Mouse (Mus musculus) MEL (cell line): ENCODE data around the gene Zfp697. TPM values are rescaled to one million over a fixed set of nuclear protein-coding genes. Genes with fewer than 3 reads are reported as not detected.

Source experiments
- DNase-seq: peaks from one replicate; pipeline ENCODE4 v3.0.0; 2011; ENCODE audit warnings: low read depth, low spot score
- H3K27ac ChIP-seq: 2 replicates; pipeline ENCODE4 v1.5.1; 2012; ENCODE audit warnings: low read depth, mild to moderate bottlenecking, control low read depth, low read length, moderate library complexity; ENCODE audit not compliant: control insufficient read depth
- H3K27me3 ChIP-seq, 2 experiments: fragments of 150-350 bp in 1 of 2; sonication (generic) in 1 of 2; 2 replicates each; pipeline ENCODE4 v1.6.1; 2012; ENCODE audit warnings: low read length in 2 of 2, mild to moderate bottlenecking in 2 of 2, improper control_type of control experiment in 1 of 2, moderate library complexity in 1 of 2; ENCODE audit not compliant: insufficient read depth in 2 of 2, control insufficient read depth in 1 of 2
- H3K36me3 ChIP-seq, 2 experiments: 2 replicates each; pipeline ENCODE4 v1.6.1; 2012 to 2014; ENCODE audit warnings: low read length in 2 of 2, improper control_type of control experiment in 1 of 2, inconsistent platforms in 1 of 2, mild to moderate bottlenecking in 1 of 2; ENCODE audit not compliant: insufficient read depth in 2 of 2, control insufficient read depth in 1 of 2
- H3K4me1 ChIP-seq, 2 experiments: fragments of 150-350 bp in 1 of 2; sonication (generic) in 1 of 2; 2 replicates each; pipeline ENCODE4 v1.6.1; 2012; ENCODE audit warnings: low read length in 2 of 2, improper control_type of control experiment in 1 of 2, mild to moderate bottlenecking in 1 of 2; ENCODE audit not compliant: insufficient read depth in 2 of 2, control insufficient read depth in 1 of 2
- H3K4me3 ChIP-seq, 2 experiments: fragments of 150-350 bp in 1 of 2; sonication (generic) in 1 of 2; 2 replicates each; pipeline ENCODE4 v1.5.1; 2012; ENCODE audit warnings: low read depth in 2 of 2, low read length in 2 of 2, mild to moderate bottlenecking in 2 of 2, moderate library complexity in 2 of 2, control low read depth in 1 of 2, improper control_type of control experiment in 1 of 2; ENCODE audit not compliant: control insufficient read depth in 1 of 2, insufficient read depth in 1 of 2
- H3K79me2 ChIP-seq: 2 replicates; pipeline ENCODE4 v1.6.1; 2012; ENCODE audit warnings: mild to moderate bottlenecking, low read length, moderate library complexity; ENCODE audit not compliant: control insufficient read depth, poor library complexity, insufficient read depth
- H3K9ac ChIP-seq: 2 replicates; pipeline ENCODE4 v1.6.1; 2012; ENCODE audit warnings: low read depth, mild to moderate bottlenecking, control low read depth, low read length, moderate library complexity; ENCODE audit not compliant: control insufficient read depth, poor library complexity, severe bottlenecking
- H3K9me3 ChIP-seq: fragments of 150-350 bp; sonication (generic); replicated peaks from 2 replicates; pipeline ENCODE4 v1.6.1; 2012; ENCODE audit warnings: mild to moderate bottlenecking, low read length, improper control_type of control experiment, moderate library complexity; ENCODE audit not compliant: insufficient read depth
- CHD1 ChIP-seq: IDR thresholded peaks from 2 replicates; pipeline ENCODE4 v1.6.1; 2012; ENCODE audit warnings: low read depth, mild to moderate bottlenecking, inconsistent platforms, low read length, improper control_type of control experiment
- CTCF ChIP-seq, 3 experiments: IDR thresholded peaks in 2 of 3; conservative IDR thresholded peaks in 1 of 3; 2 replicates each; pipeline ENCODE4 v1.5.1; 2011 to 2012; ENCODE audit warnings: low read length in 3 of 3, low read depth in 2 of 3, mild to moderate bottlenecking in 2 of 3, improper control_type of control experiment in 1 of 3, inconsistent platforms in 1 of 3, mixed read lengths in 1 of 3, moderate library complexity in 1 of 3; ENCODE audit not compliant: control insufficient read depth in 1 of 3, insufficient read depth in 1 of 3, poor library complexity in 1 of 3, severe bottlenecking in 1 of 3
- E2F4 ChIP-seq: IDR thresholded peaks from 2 replicates; pipeline ENCODE4 v1.6.1; 2011; ENCODE audit warnings: low read depth, low read length, improper control_type of control experiment, borderline replicate concordance
- ELF1 ChIP-seq: IDR thresholded peaks from 2 replicates; pipeline ENCODE4 v1.6.1; 2014; ENCODE audit warnings: low read depth, mild to moderate bottlenecking, inconsistent platforms, low read length, improper control_type of control experiment, moderate library complexity
- EP300 ChIP-seq, 2 experiments: IDR thresholded peaks; 2 replicates each; pipeline ENCODE4 v1.6.1; 2011; ENCODE audit warnings: improper control_type of control experiment in 2 of 2, low read length in 2 of 2, low read depth in 1 of 2, mild to moderate bottlenecking in 1 of 2
- HCFC1 ChIP-seq: IDR thresholded peaks from 2 replicates; pipeline ENCODE4 v1.6.1; 2012; ENCODE audit warnings: low read depth, mild to moderate bottlenecking, inconsistent platforms, low read length, improper control_type of control experiment, moderate library complexity
- KAT2A ChIP-seq: conservative IDR thresholded peaks from 2 replicates; pipeline ENCODE4 v1.6.1; 2012; ENCODE audit warnings: low read depth, low read length, improper control_type of control experiment, inconsistent platforms
- MAFK ChIP-seq: IDR thresholded peaks from 2 replicates; pipeline ENCODE4 v1.6.1; 2011; ENCODE audit warnings: low read depth, mild to moderate bottlenecking, low read length, improper control_type of control experiment, borderline replicate concordance
- MAX ChIP-seq: IDR thresholded peaks from 2 replicates; pipeline ENCODE4 v1.6.1; 2011; ENCODE audit warnings: low read length, improper control_type of control experiment
- MEF2A ChIP-seq: IDR thresholded peaks from 2 replicates; pipeline ENCODE4 v1.6.1; 2014; ENCODE audit warnings: low read depth, mild to moderate bottlenecking, inconsistent platforms, low read length, improper control_type of control experiment; ENCODE audit not compliant: poor library complexity, insufficient replicate concordance, severe bottlenecking; ENCODE audit errors: extremely low read depth
- MXI1 ChIP-seq: IDR thresholded peaks from 2 replicates; pipeline ENCODE4 v1.6.1; 2011; ENCODE audit warnings: mild to moderate bottlenecking, low read depth, low read length, improper control_type of control experiment
- MYB ChIP-seq: IDR thresholded peaks from 2 replicates; pipeline ENCODE4 v1.6.1; 2011; ENCODE audit warnings: mild to moderate bottlenecking, low read depth, low read length, improper control_type of control experiment
- NELFE ChIP-seq: IDR thresholded peaks from 2 replicates; pipeline ENCODE4 v1.6.1; 2011; ENCODE audit warnings: low read depth, low read length, improper control_type of control experiment
- NRF1 ChIP-seq: IDR thresholded peaks from 2 replicates; pipeline ENCODE4 v1.6.1; 2014; ENCODE audit warnings: low read depth, mild to moderate bottlenecking, inconsistent platforms, low read length, improper control_type of control experiment, moderate library complexity; ENCODE audit not compliant: poor library complexity, insufficient read depth, severe bottlenecking
- POLR2A ChIP-seq, 2 experiments: IDR thresholded peaks; 2 replicates each; pipeline ENCODE4 v1.6.1; 2011 to 2012; ENCODE audit warnings: low read length in 2 of 2, mild to moderate bottlenecking in 2 of 2, control low read depth in 1 of 2, improper control_type of control experiment in 1 of 2, low read depth in 1 of 2, moderate library complexity in 1 of 2; ENCODE audit not compliant: control insufficient read depth in 1 of 2, insufficient read depth in 1 of 2, poor library complexity in 1 of 2
- POLR2AphosphoS2 ChIP-seq: IDR thresholded peaks from 2 replicates; pipeline ENCODE4 v1.6.1; 2011; ENCODE audit warnings: low read length, improper control_type of control experiment
- POLR2AphosphoS5 ChIP-seq: IDR thresholded peaks from 2 replicates; pipeline ENCODE4 v1.6.1; 2012; ENCODE audit warnings: low read depth, borderline replicate concordance, mild to moderate bottlenecking, inconsistent platforms, low read length, moderate library complexity, mixed read lengths
- SIN3A ChIP-seq: IDR thresholded peaks from 2 replicates; pipeline ENCODE4 v1.6.1; 2012; ENCODE audit warnings: low read length, improper control_type of control experiment, inconsistent platforms
- SMC3 ChIP-seq: IDR thresholded peaks from 2 replicates; pipeline ENCODE4 v1.6.1; 2011; ENCODE audit warnings: low read depth, low read length, improper control_type of control experiment
- TAL1 ChIP-seq: IDR thresholded peaks from 2 replicates; pipeline ENCODE4 v1.6.1; 2012; ENCODE audit warnings: mild to moderate bottlenecking, inconsistent platforms, low read length, moderate library complexity, mixed read lengths
- TCF12 ChIP-seq: IDR thresholded peaks from 2 replicates; pipeline ENCODE4 v1.6.1; 2014; ENCODE audit warnings: low read depth, mild to moderate bottlenecking, inconsistent platforms, low read length, improper control_type of control experiment, moderate library complexity
- USF1 ChIP-seq: IDR thresholded peaks from 2 replicates; pipeline ENCODE4 v1.6.1; 2014; ENCODE audit warnings: low read depth, mild to moderate bottlenecking, inconsistent platforms, low read length, improper control_type of control experiment, moderate library complexity
- USF2 ChIP-seq, 2 experiments: IDR thresholded peaks; 2 replicates each; pipeline ENCODE4 v1.6.1; 2011 to 2012; ENCODE audit warnings: improper control_type of control experiment in 2 of 2, low read length in 2 of 2, borderline replicate concordance in 1 of 2, inconsistent platforms in 1 of 2, low read depth in 1 of 2, mild to moderate bottlenecking in 1 of 2; ENCODE audit not compliant: insufficient read depth in 1 of 2
- ZC3H11A ChIP-seq: IDR thresholded peaks from 2 replicates; pipeline ENCODE4 v1.6.1; 2012; ENCODE audit warnings: low read depth, mild to moderate bottlenecking, inconsistent platforms, low read length, improper control_type of control experiment
- ZKSCAN1 ChIP-seq: IDR thresholded peaks from 2 replicates; pipeline ENCODE4 v1.6.1; 2012; ENCODE audit warnings: low read depth, mild to moderate bottlenecking, inconsistent platforms, low read length, improper control_type of control experiment, moderate library complexity
- polyA plus RNA-seq, 2 experiments: library from polyadenylated mRNA; stranded (reverse) in 1 of 2; unstranded in 1 of 2; fragments of >175 nt in 1 of 2; fragments of >200 nt in 1 of 2; gene quantifications; 2 replicates each; pipeline versions ENCODE4 v1.2.1 to v1.2.4; 2012; ENCODE audit warnings: low replicate concordance in 2 of 2, low read depth in 1 of 2; ENCODE audit not compliant: insufficient read length in 2 of 2, insufficient read depth in 1 of 2, missing spikeins in 1 of 2
- total RNA-seq: library from RNA; depleted of rRNA; stranded (reverse); fragments of 300-350 nt; gene quantifications from 2 replicates; pipeline ENCODE4 v1.2.3, GENCODE M21; 2012

The Zfp697 gene
- total and polyA plus RNA-seq, 3 experiments: 0.04 TPM; not detected in 2

GRCm38 (mm10) chr3:98426749-98427148 is 44.5 kb downstream of the Zfp697 start:
- Histone ChIP-seq H3K9me3 (no peaks in the 10 kb centered on the region), H3K27me3 (peaks cover 2 to 17% of the 10 kb centered on the region in 2 experiments), H3K27ac (no peak overlapping the region), H3K9ac (no peak overlapping the region), H3K36me3 (no peaks in the 10 kb centered on the region), H3K4me3 (no peak overlapping the region), H3K4me1 (peaks cover 0 to 4% of the 10 kb centered on the region in 2 experiments; a peak in 1 of 4 replicates), H3K79me2 (no peaks in the 10 kb centered on the region)
- DNase-seq: no peak
- TF ChIP-seq ZC3H11A (no peak), MEF2A (no peak), SMC3 (no peak), E2F4 (no peak), TCF12 (no peak), EP300 (IDR thresholded peaks at IDR 0.05; ENCODE audit: low read depth in 1 of 2, low read length in 2 of 2) (no peak), USF1 (no peak), MYB (no peak), CHD1 (no peak), MAFK (no peak), ZKSCAN1 (no peak), TAL1 (no peak), NRF1 (no peak), SIN3A (no peak), CTCF (IDR thresholded peaks at IDR 0.05 in 2 of 3, conservative IDR thresholded peaks at IDR 0.05 in 1 of 3; ENCODE audit: control insufficient read depth in 1 of 3, insufficient read depth in 1 of 3, low read depth in 2 of 3, low read length in 3 of 3, poor library complexity in 1 of 3, severe bottlenecking in 1 of 3) (no peak), MAX (no peak), MXI1 (no peak), POLR2AphosphoS2 (no peak), POLR2A (IDR thresholded peaks at IDR 0.05; ENCODE audit: control insufficient read depth in 1 of 2, insufficient read depth in 1 of 2, low read depth in 1 of 2, low read length in 2 of 2, poor library complexity in 1 of 2) (no peak), HCFC1 (no peak)

DNA sequence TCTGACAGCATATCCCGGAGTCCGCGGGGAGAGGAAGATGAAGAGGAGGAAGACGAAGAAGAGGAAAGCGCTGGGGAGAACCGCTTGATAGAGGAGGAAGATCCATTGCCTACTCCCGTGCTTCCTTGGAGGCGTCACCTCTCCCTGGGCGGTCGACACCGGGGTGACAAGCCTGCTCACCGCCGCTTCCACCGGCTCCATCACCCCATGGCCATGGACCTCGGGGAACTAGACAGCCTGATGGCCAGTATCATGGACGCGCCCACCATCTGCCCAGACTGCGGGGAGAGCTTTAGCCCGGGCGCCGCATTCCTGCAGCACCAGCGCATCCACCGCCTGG is 45.0 kb downstream of the Zfp697 start:
- H3K4me1 ChIP-seq: peaks cover 0 to 4% of the 10 kb centered on the region in 2 experiments; a peak in 1 of 4 replicates

More for the DNA sequence above, 45.0 kb downstream of the Zfp697 start:
- H3K9me3 ChIP-seq: no peaks in the 10 kb centered on the region
- no peaks in the 10 kb centered on the region for H3K36me3 ChIP-seq
- H3K9ac ChIP-seq: no peak overlapping the region
- no peak overlapping the region; a peak in 1 of 4 replicates for H3K4me3 ChIP-seq
- no peaks in the 10 kb centered on the region for H3K79me2 ChIP-seq
- H3K27me3 ChIP-seq: peaks cover 2 to 17% of the 10 kb centered on the region in 2 experiments
- no peak for DNase-seq
- H3K27ac ChIP-seq: no peak overlapping the region
- no peak for TF ChIP-seq POLR2AphosphoS5
- TF ChIP-seq CHD1: no peak
- no peak for TF ChIP-seq USF2 (IDR thresholded peaks at IDR 0.05; ENCODE audit: borderline replicate concordance in 1 of 2, insufficient read depth in 1 of 2, low read depth in 1 of 2, low read length in 2 of 2)
- no peak for TF ChIP-seq ELF1
- no peak for TF ChIP-seq NELFE
- no peak for TF ChIP-seq ZC3H11A
- no peak for TF ChIP-seq HCFC1
- TF ChIP-seq KAT2A: no peak
- no peak for TF ChIP-seq USF1
- TF ChIP-seq MAFK: no peak
- no peak for TF ChIP-seq MEF2A
- TF ChIP-seq TAL1: no peak
